Mouse (Mus musculus): ENCODE results near the gene Cenpb.

DNA sequence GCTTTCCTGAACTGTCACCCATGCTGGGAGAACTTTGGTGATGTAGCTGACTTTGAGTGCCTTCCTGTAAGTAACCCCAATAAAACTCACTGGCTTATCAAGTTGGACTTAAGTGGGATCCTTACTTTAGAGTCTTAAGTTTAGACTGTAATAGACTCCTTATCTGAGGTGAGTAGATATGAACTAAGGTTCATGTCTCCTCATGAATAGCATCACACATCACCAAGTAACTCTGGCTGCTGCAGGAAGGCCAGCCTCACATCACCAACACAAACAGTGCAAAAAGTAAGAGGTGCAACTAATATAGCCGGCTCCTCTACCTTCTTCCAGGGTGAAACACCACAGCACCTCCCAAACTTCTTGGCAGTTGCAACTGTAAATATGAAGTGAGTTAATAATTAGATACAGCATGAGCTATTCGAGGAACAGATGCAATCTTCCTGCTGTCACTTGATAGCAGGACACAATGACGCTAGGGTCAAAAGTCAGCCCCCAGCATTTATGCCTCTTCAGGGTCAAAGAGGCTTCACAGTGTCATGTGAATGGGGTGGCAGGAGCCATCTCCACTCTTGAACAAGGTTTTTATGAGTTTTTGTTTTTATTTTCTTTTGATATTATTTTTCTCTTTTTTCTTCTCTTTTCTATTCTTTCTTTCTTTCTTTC is 42.1 kb upstream of the Cenpb start:
- TF ChIP-seq EP300 (IDR thresholded peaks at IDR 0.05; ENCODE audit: low read depth) (no peak), CTCF (IDR thresholded peaks at IDR 0.05; ENCODE audit: low read depth) (no peak)

Measured in heart, postnatal 0 days (tissue).